Mouse (Mus musculus) lung, embryonic 16.5 days (tissue): Measurements from ENCODE around the gene Svs2. TPM values are rescaled to one million over a fixed set of nuclear protein-coding genes. Genes with fewer than 3 reads are reported as not detected.
"Not testable (repeated sequence)": the region's sequence is repeated elsewhere in the genome, so short reads cannot be mapped to it uniquely, and the experiment has no call there.

ENCODE experiments used
- ATAC-seq: fragments of 200-750 bp; cut with Nextera tagmentation; 2 replicates; pipeline ENCODE4 v1.8.0; 2017; ENCODE audit warnings: low read depth, mild to moderate bottlenecking, moderate library complexity
- H3K27ac ChIP-seq: fragments of 300-500 bp; sonication (generic); 2 replicates; pipeline ENCODE4 v1.5.1; 2014; ENCODE audit warnings: mild to moderate bottlenecking, control low read depth, low read length
- H3K27me3 ChIP-seq: fragments of 300-500 bp; sonication (generic); 2 replicates; pipeline ENCODE4 v1.6.1; 2014; ENCODE audit warnings: low read depth, low read length, mixed read lengths; ENCODE audit not compliant: control insufficient read depth, insufficient read depth
- H3K36me3 ChIP-seq: fragments of 300-500 bp; sonication (generic); 2 replicates; pipeline ENCODE4 v1.6.1; 2014; ENCODE audit warnings: low read length; ENCODE audit not compliant: control insufficient read depth, insufficient read depth
- H3K4me1 ChIP-seq: fragments of 300-500 bp; sonication (generic); replicated peaks from 2 replicates; pipeline ENCODE4 v1.6.1; 2014; ENCODE audit warnings: low read length, mixed read lengths; ENCODE audit not compliant: control insufficient read depth, insufficient read depth
- H3K4me2 ChIP-seq: fragments of 300-500 bp; sonication (generic); 2 replicates; pipeline ENCODE4 v1.6.1; 2014; ENCODE audit warnings: low read depth, low read length, control low read depth
- H3K4me3 ChIP-seq: fragments of 300-500 bp; sonication (generic); 2 replicates; pipeline ENCODE4 v1.5.1; 2014; ENCODE audit warnings: mild to moderate bottlenecking, low read length, control low read depth
- H3K9ac ChIP-seq: fragments of 300-500 bp; sonication (generic); 2 replicates; pipeline ENCODE4 v1.6.1; 2014; ENCODE audit warnings: low read length, control low read depth
- H3K9me3 ChIP-seq: fragments of 300-500 bp; sonication (generic); 2 replicates; pipeline ENCODE4 v1.6.1; 2016; ENCODE audit warnings: low read length; ENCODE audit not compliant: control insufficient read depth
- WGBS: fragments of 180-500 bp; shearing (Covaris S2); extraction: QIAGEN DNeasy Blood & Tissue Kit; methylation state at CpG from one replicate; pipeline ENCODE4 v1.1.7; 2014; 5-methylcytosine and 5-hydroxymethylcytosine counted together
- polyA plus RNA-seq: library from polyadenylated mRNA; unstranded; fragments of >200 nt; fragmentation: Nextera tagmentation; extraction: Ambion mirVana; gene quantifications from 2 replicates; pipeline ENCODE4 v1.2.1, GENCODE M21; 2015

Gene Svs2
- polyA plus RNA-seq, 1 experiment from 2014 or later: not detected

DNA sequence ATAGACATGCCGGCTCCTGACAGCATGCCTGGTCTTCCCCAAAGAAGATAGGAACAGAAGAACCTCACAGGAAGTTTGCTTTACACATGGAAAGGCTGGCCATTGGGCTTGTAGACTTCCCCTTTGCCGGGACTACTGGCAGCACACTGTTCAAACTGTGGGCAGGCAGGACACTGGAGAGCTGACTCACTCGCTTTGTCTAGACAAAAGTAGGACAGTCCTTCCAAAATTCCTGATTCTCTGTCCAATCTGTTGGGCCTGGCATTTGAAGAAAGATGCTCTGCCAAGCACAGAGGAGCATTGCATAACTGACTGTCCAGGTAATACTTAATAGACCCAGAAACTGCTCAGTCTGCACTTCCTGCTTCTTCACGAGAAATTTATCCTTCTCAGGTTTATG, 31.6 kb downstream of the Svs2 start:
- no peak for ATAC-seq
- Histone ChIP-seq H3K4me1 (no peaks in the 10 kb centered on the region), H3K9ac (no peak overlapping the region), H3K9me3 (no peaks in the 10 kb centered on the region), H3K27ac (no peak overlapping the region), H3K4me3 (no peak overlapping the region), H3K4me2 (no peak overlapping the region), H3K27me3 (no peaks in the 10 kb centered on the region), H3K36me3 (no peaks in the 10 kb centered on the region)
- WGBS: 46% methylated on average over 4 of the region's 4 CpGs

DNA sequence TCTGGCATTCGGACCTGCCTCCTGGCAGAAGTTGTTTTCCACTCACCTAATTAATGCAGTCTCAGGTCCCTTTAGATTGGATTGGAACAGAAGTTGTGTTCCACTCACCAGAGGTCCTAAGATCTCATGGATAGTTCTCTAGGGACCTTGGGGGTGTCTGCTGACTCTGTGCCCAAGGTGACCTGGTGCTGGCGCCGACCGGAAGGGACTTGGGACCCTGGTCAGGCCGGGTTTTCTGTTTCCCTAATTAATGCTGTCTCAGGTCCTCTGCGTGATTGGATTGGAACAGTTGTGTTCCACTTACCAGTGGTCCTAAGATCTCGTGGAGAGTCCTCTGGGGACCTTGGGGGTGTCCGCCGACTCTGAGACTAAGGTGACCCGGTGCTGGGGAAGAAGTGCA, 32.3 kb downstream of the Svs2 start:
- not testable (repeated sequence) for ATAC-seq, H3K9ac ChIP-seq, H3K9me3 ChIP-seq, H3K4me2 ChIP-seq, H3K4me1 ChIP-seq, H3K27me3 ChIP-seq, H3K27ac ChIP-seq, H3K4me3 ChIP-seq, H3K36me3 ChIP-seq
- 83% methylated on average over 10 of the region's 10 CpGs for WGBS

DNA sequence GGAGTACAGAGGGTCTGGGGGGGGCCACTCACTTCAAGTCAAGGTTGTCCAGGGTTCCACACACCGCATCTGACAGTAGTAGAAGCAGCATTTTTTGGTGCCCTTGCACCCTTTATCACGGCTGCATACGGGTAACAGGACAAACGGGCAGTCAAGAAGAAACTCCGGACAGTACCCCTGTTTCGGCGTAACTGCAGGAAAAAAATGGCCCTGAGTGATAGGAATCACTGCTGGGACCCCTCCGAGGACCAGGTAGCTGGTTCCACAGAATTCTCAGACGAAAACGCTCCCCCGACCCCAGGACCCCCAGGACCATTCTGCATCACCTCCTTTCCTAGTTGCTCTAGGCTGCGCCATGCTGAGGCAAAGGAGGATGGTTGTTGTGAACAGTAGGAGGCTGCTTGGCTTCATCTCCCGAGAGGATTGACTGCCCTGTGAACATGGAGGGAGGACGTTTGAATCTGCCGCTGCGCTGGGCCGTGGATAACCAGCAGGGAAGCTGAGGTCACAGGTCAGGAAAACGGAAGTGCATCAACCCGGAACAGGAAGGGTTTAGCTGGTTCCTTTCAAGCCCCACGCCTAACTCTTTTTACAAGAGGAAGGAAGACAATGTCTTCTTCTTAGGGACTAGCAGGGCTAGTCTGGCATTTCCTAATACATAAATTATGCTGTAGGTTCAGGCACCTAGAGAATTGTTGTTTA, 38.5 kb downstream of the Svs2 start, which contains the start of gene Wfdc15a:
Wfdc15a (minus strand) TSS at position 505 of the 702 bp plus-strand sequence.
- Histone ChIP-seq H3K9ac (no peak within 1 kb of the TSS), H3K36me3 (no peaks in the 10 kb centered on the region), H3K4me3 (no peak within 1 kb of the TSS), H3K9me3 (no peaks in the 10 kb centered on the region), H3K27me3 (no peaks in the 10 kb centered on the region), H3K4me1 (no peaks in the 10 kb centered on the region), H3K27ac (no peak within 1 kb of the TSS), H3K4me2 (no peak within 1 kb of the TSS)
- 71% methylated on average over 20 of the region's 20 CpGs for WGBS
- ATAC-seq: no peak

DNA sequence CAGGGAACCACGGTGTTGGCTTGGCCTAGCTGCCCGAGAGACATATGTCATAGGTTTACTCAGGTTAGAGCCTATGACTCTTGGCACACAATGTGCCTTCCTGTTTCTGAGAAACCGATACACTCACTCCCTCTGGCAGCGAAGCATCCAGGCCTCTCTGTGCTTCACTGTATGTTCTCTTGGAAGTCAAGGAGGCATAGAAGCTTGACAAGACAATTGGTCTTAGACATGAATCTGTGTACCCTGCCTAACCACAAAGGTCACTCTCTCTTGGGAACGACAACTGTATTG, 41.6 kb downstream of the Svs2 start:
- Histone ChIP-seq H3K4me1 (no peaks in the 10 kb centered on the region), H3K4me3 (no peak overlapping the region), H3K36me3 (no peaks in the 10 kb centered on the region), H3K27me3 (no peaks in the 10 kb centered on the region), H3K9me3 (no peaks in the 10 kb centered on the region), H3K4me2 (no peak overlapping the region), H3K9ac (no peak overlapping the region), H3K27ac (no peak overlapping the region)
- ATAC-seq: no peak
- 77% methylated on average over 5 of the region's 5 CpGs for WGBS

DNA sequence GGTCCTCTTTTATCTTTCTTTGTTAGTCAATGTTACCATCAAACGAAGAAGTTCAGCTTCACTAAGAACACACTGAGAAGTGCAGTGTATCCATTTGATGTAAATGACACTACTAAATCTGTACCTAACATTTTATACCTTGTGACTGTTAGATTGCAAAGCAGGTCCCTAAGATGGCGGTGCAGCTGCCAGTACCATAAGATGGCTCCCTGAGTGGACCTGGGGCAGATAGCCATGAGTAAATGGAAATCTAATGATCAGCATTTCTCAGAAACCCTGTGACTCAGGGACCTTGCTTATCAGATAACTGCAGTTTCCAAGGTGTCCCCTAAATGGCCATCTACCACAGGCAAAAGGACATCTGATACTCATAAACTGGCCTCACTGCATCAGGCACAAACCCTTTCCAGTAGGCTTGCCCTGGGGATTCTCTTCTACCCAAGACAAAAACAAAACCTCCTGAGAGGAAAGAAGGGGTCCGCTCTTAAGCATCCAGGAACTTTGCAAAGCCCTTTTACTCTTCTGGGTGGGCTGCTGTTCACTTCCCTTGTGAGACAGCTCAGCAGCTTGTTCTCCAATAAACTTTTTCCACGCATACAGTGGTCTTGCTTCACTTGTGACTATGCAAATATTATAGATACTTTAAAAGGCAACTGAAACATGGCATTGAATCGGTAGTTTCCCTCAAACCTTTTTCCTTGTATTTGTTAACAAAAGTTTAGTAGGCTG, 42.1 kb downstream of the Svs2 start:
- Histone ChIP-seq H3K36me3 (no peaks in the 10 kb centered on the region), H3K4me2 (no peak overlapping the region), H3K9me3 (no peaks in the 10 kb centered on the region), H3K27me3 (no peaks in the 10 kb centered on the region), H3K27ac (no peak overlapping the region), H3K4me1 (no peaks in the 10 kb centered on the region), H3K9ac (no peak overlapping the region), H3K4me3 (no peak overlapping the region)
- 80% methylated on average over 5 of the region's 5 CpGs for WGBS
- no peak for ATAC-seq

DNA sequence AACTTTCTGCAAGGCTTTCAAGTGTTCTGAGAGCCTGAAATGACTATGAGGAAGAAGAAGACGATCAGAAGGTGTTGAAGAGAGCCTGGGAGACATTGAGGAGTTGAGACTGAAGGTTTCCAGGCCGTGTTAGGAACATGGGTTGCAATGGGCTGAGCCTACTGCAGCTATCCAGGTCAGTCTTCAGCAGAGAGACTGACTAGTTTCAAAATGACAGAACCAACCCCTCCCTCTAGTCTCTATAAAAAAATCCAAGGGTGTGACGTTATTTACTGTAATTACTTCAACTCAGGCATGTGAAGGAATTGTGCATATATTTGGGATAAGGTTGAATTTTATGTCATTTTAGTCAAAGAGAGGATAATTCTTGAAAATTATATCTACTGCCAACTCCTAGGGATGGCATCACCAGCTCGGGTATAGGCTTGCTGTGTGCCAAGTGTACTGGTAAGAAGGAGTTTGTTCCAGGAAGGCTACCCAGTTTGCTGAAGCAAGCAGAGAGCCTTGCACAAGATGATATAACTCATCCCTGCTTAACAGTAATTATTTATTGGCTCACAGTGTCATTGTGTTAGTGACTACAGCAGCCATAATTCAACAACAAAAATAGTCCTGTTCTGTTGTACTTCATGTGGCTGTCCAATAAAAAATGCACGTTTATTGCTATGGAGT, 43.2 kb downstream of the Svs2 start:
- H3K27me3 ChIP-seq: no peaks in the 10 kb centered on the region
- H3K9ac ChIP-seq: no peak overlapping the region
- no peak overlapping the region for H3K4me2 ChIP-seq
- H3K36me3 ChIP-seq: no peaks in the 10 kb centered on the region
- WGBS: 68% methylated on average over 5 of the region's 5 CpGs
- H3K4me1 ChIP-seq: no peaks in the 10 kb centered on the region
- H3K4me3 ChIP-seq: no peak overlapping the region
- no peaks in the 10 kb centered on the region for H3K9me3 ChIP-seq
- H3K27ac ChIP-seq: no peak overlapping the region
- ATAC-seq: no peak

DNA sequence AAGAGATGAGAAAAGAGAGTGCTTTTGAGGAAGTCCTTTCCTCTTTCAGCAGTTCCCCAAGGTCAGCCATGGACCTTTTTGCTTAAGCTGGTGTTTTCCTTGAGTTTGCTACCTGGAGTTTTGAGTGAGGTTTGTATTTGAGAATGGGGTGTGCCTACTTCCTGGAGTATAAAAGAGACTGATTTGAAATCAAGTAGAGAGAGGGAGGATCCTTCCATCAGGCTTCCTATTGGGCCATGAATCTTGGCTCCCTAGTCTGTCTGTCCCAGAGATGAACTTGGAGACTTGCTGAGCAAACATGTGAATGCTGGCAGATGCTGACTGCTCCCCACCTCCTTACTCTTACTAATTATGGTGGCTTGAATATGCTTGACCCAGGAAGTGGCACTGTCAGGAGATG, 46.0 kb downstream of the Svs2 start:
- no peak overlapping the region for H3K27ac ChIP-seq
- H3K27me3 ChIP-seq: no peaks in the 10 kb centered on the region
- no peak overlapping the region for H3K4me2 ChIP-seq
- no peaks in the 10 kb centered on the region for H3K9me3 ChIP-seq
- H3K9ac ChIP-seq: no peak overlapping the region
- no peaks in the 10 kb centered on the region for H3K4me1 ChIP-seq
- no peaks in the 10 kb centered on the region for H3K36me3 ChIP-seq
- H3K4me3 ChIP-seq: no peak overlapping the region
- no peak for ATAC-seq

DNA sequence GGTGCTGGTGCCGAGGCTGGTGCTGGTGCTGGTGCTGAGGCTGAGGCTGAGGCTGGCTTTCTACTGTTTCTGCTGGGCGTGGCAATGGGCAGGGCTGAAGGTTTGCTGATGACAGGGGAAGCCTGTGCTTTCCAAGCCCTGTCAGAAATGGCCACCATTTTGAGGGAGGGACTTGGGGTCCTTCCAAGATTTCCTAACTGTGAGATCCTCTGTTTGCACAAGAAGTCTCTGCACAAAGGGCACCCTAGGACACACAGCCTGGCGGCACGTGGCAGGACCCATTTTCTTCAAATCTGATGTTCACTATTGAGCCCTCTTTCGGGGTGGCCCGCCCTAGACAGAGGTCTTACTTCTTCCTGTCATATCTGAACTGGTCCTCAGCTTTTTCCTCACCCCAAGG, 47.7 kb downstream of the Svs2 start, which contains the start of gene Wfdc12:
Wfdc12 (minus strand) TSS at position 33 of the 400 bp plus-strand sequence.
- Histone ChIP-seq H3K27me3 (no peaks in the 10 kb centered on the region), H3K4me2 (no peak within 1 kb of the TSS), H3K9ac (no peak within 1 kb of the TSS), H3K9me3 (no peaks in the 10 kb centered on the region), H3K36me3 (no peaks in the 10 kb centered on the region), H3K4me1 (no peaks in the 10 kb centered on the region), H3K4me3 (no peak within 1 kb of the TSS), H3K27ac (no peak within 1 kb of the TSS)
- 80% methylated on average over 6 of the region's 6 CpGs for WGBS
- ATAC-seq: no peak; the same call in 1 of the 2 replicates

DNA sequence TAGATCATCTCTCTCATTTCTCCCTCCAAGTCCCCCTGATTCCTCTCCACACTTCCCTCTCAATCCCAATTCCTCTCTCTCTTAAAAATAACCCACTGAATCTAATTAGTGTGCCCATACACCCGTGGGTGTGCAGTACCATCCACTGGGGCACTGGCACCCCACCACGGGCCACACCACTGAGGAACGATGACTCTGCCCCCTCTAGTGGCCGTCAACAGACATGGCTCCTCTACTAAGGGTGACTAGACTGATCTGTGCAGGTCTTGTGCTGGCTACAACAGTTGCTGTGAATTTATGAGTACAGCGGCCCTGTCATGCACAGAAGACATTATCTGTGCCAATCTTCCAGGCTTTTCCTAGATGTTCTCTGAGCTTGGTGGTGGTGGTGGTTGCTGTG, 49.5 kb downstream of the Svs2 start:
- Histone ChIP-seq H3K4me1 (no peaks in the 10 kb centered on the region), H3K27ac (no peak overlapping the region), H3K4me2 (no peak overlapping the region), H3K27me3 (no peaks in the 10 kb centered on the region), H3K9ac (no peak overlapping the region), H3K36me3 (no peaks in the 10 kb centered on the region), H3K9me3 (no peaks in the 10 kb centered on the region), H3K4me3 (no peak overlapping the region)
- ATAC-seq: no peak
- WGBS: 21% methylated on average over 5 of the region's 5 CpGs
